Mouse (Mus musculus) hindbrain, embryonic 16.5 days (tissue): ENCODE measurements around the gene Adam10. TPM values are rescaled to one million over a fixed set of nuclear protein-coding genes. Genes with fewer than 3 reads are reported as not detected.

Experiments
- ATAC-seq: fragments of 200-750 bp; cut with Nextera tagmentation; 2 replicates; pipeline ENCODE4 v1.8.0; 2017; ENCODE audit warnings: moderate TSS enrichment, moderate library complexity
- H3K27ac ChIP-seq: fragments of 300-500 bp; sonication (generic); 2 replicates; pipeline ENCODE4 v1.5.1; 2014; ENCODE audit warnings: low read depth, mild to moderate bottlenecking, control low read depth, low read length, moderate library complexity
- H3K27me3 ChIP-seq: fragments of 300-500 bp; sonication (generic); replicated peaks from 2 replicates; pipeline ENCODE4 v1.6.1; 2014; ENCODE audit warnings: low read length; ENCODE audit not compliant: control insufficient read depth, insufficient read depth
- H3K36me3 ChIP-seq: fragments of 300-500 bp; sonication (generic); 2 replicates; pipeline ENCODE4 v1.6.1; 2014; ENCODE audit warnings: mild to moderate bottlenecking, low read length, moderate library complexity, mixed read lengths; ENCODE audit not compliant: control insufficient read depth, insufficient read depth
- H3K4me1 ChIP-seq: fragments of 300-500 bp; sonication (generic); 2 replicates; pipeline ENCODE4 v1.6.1; 2014; ENCODE audit warnings: low read depth, low read length; ENCODE audit not compliant: control insufficient read depth, insufficient read depth
- H3K4me2 ChIP-seq: fragments of 300-500 bp; sonication (generic); 2 replicates; pipeline ENCODE4 v1.6.1; 2014; ENCODE audit warnings: mild to moderate bottlenecking, low read length, control low read depth, moderate library complexity
- H3K4me3 ChIP-seq: fragments of 300-500 bp; sonication (generic); 2 replicates; pipeline ENCODE4 v1.5.1; 2014; ENCODE audit warnings: mild to moderate bottlenecking, low read length, control low read depth, moderate library complexity
- H3K9ac ChIP-seq: fragments of 300-500 bp; sonication (generic); 2 replicates; pipeline ENCODE4 v1.6.1; 2014; ENCODE audit warnings: low read depth, mild to moderate bottlenecking, control low read depth, low read length, moderate library complexity
- H3K9me3 ChIP-seq: fragments of 300-500 bp; sonication (generic); 2 replicates; pipeline ENCODE4 v1.6.1; 2014; ENCODE audit warnings: mild to moderate bottlenecking, low read length, moderate library complexity; ENCODE audit not compliant: control insufficient read depth
- WGBS: fragments of 180-500 bp; shearing (Covaris S2); extraction: QIAGEN DNeasy Blood & Tissue Kit; methylation state at CpG from one replicate; pipeline ENCODE4 v1.1.7; 2014; 5-methylcytosine and 5-hydroxymethylcytosine counted together
- polyA plus RNA-seq: library from polyadenylated mRNA; unstranded; fragments of >200 nt; fragmentation: Nextera tagmentation; extraction: Ambion mirVana; gene quantifications from 2 replicates; pipeline ENCODE4 v1.2.1, GENCODE M21; 2015

The Adam10 gene
- polyA plus RNA-seq, 1 experiment from 2014 or later, result 46.7 TPM

DNA sequence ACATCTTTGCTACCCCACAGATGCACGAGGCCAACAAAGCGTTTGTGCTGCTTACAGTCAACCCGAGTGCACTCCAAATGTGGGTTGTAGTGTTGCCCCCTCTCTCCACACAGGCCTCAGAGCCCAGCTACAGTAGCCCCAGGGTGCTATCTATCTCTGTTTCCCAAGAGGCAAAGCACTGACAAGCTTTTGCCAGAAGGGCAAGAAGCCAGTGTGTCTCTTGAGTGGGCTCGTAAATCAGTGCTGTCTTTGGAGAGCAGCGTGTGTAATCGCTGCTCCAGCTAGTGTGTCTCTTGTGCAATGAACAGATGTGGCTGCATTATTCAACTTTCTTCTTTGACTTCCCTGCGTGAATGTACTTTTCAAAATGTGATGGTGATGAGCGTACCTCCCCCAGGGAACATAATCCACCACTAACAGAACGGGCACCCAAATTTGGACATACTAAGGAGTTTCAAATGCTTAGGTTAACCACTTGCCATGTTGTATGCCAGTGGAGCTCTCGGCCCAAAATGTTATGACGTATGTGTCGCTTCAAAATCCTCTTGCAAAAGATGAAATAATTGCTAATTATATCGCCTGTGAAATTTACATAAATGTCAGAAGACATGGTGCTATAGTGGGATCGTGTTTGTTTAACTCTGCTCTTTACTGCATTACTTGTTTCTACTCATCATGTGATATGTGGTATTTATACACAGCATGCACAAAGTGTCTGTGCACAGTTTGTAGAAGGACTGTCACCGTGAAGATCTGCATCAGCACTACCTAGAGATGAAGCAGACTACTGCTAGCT, 116.0 kb downstream of the Adam10 start:
- WGBS, result 64% methylated on average over 15 of the region's 15 CpGs
- H3K36me3 ChIP-seq, result no peaks in the 10 kb centered on the region
- H3K27me3 ChIP-seq, result no peaks in the 10 kb centered on the region
- ATAC-seq, result no peak
- H3K4me2 ChIP-seq, result no peak overlapping the region
- no peak overlapping the region for H3K9ac ChIP-seq
- no peak overlapping the region for H3K4me3 ChIP-seq
- H3K27ac ChIP-seq, result no peak overlapping the region
- no peaks in the 10 kb centered on the region for H3K9me3 ChIP-seq
- no peaks in the 10 kb centered on the region for H3K4me1 ChIP-seq

- 59% methylated on average over 2 of the region's 2 CpGs for WGBS
- no peak overlapping the region for H3K27ac ChIP-seq
- no peak overlapping the region for H3K4me2 ChIP-seq
- H3K27me3 ChIP-seq, result no peaks in the 10 kb centered on the region
- H3K4me3 ChIP-seq, result no peak overlapping the region
- no peak for ATAC-seq
- H3K4me1 ChIP-seq, result no peaks in the 10 kb centered on the region
- no peak overlapping the region for H3K9ac ChIP-seq
- H3K9me3 ChIP-seq, result no peaks in the 10 kb centered on the region
- no peaks in the 10 kb centered on the region for H3K36me3 ChIP-seq
Measured at GRCm38 (mm10) chr9:70795439-70795757, 116.6 kb downstream of the Adam10 start.

DNA sequence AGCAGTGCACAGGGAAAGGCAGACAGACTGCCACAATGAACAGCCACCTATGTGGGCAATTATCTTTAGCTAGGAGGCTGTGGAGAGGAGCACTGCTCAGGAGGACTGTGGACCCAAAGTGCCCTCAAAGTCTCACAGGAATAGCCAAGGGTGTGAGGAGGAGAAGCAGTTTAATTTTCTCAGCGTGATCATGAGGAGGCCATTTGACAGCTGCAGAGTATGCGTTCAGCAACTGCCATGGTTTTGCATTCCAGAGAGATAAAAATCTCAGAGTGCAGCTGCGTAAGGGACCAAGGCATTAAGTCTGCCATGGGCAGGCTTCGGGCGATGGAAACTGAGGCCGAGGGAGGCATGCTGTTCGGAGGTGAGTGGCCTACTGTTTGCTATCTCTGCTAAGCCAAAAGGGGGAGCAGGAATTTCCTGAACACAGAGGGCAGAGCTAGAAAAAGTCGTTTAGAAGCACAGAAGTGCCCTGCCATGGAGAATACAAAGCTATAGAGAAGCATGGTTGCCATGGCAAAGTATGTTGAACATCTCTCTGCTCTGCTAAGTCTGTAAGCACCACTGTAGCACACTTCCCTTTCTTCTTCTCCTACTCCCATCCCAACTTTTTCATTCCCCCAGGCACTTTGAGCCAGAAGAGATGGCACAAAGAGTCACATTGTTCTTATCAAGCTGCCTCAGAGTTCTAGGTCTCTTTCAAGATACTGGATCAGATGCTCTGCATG, 122.0 kb downstream of the Adam10 start:
- Histone ChIP-seq H3K4me2 (no peak overlapping the region), H3K9me3 (no peaks in the 10 kb centered on the region), H3K36me3 (no peaks in the 10 kb centered on the region), H3K27me3 (no peaks in the 10 kb centered on the region), H3K4me3 (no peak overlapping the region), H3K27ac (no peak overlapping the region), H3K9ac (no peak overlapping the region), H3K4me1 (peaks cover 5% of the 10 kb centered on the region; the same call in 1 of the 2 replicates)
- peak; percentile 61; the same call in 1 of the 2 replicates for ATAC-seq
- WGBS, result 57% methylated on average over 8 of the region's 8 CpGs

DNA sequence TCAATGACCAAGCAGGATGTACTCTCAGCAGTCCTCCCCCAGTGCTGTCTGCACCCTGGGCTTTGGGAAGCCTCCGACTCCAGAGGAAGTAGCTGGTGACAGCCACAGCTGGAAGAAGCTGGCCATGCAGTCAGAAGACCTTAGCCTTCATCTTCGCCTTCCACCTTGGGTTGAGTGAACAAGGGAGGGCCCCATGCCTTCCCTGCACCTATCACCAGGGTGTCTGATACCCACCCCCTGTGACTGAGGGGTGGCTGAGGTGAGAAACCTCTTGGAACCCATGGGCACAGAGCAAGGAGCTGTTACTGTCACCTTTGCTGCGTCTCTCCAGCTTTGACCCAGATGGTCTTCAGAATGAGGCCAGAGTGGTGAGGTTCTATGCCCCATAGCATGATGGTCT, 123.0 kb downstream of the Adam10 start:
- no peak for ATAC-seq
- 91% methylated on average over 3 of the region's 3 CpGs for WGBS
- Histone ChIP-seq H3K27me3 (no peaks in the 10 kb centered on the region), H3K9me3 (no peaks in the 10 kb centered on the region), H3K4me1 (peaks cover 5% of the 10 kb centered on the region; the same call in 1 of the 2 replicates), H3K4me2 (no peak overlapping the region), H3K4me3 (no peak overlapping the region), H3K36me3 (no peaks in the 10 kb centered on the region), H3K27ac (no peak overlapping the region), H3K9ac (no peak overlapping the region)

- ATAC-seq, result no peak
- H3K9me3 ChIP-seq, result no peaks in the 10 kb centered on the region
Measured at GRCm38 (mm10) chr9:70802816-70803215, 124.0 kb downstream of the Adam10 start.

GRCm38 (mm10) chr9:70806069-70806468, 127.3 kb downstream of the Adam10 start:
- no peak overlapping the region for H3K4me2 ChIP-seq
- no peak for ATAC-seq
- H3K4me1 ChIP-seq, result no peaks in the 10 kb centered on the region
- H3K27me3 ChIP-seq, result no peaks in the 10 kb centered on the region
- no peaks in the 10 kb centered on the region for H3K36me3 ChIP-seq
- 67% methylated on average over 1 of the region's 1 CpGs for WGBS
- no peak overlapping the region for H3K27ac ChIP-seq
- H3K9me3 ChIP-seq, result no peaks in the 10 kb centered on the region
- H3K9ac ChIP-seq, result no peak overlapping the region
- no peak overlapping the region for H3K4me3 ChIP-seq

More at GRCm38 (mm10) chr9:70802816-70803215, 124.0 kb downstream of the Adam10 start:
- H3K27ac ChIP-seq, result no peak overlapping the region
- H3K4me2 ChIP-seq, result no peak overlapping the region
- no peak overlapping the region for H3K4me3 ChIP-seq
- H3K27me3 ChIP-seq, result no peaks in the 10 kb centered on the region
- peaks cover 5% of the 10 kb centered on the region; the same call in 1 of the 2 replicates for H3K4me1 ChIP-seq
- no peaks in the 10 kb centered on the region for H3K36me3 ChIP-seq
- 77% methylated on average over 3 of the region's 3 CpGs for WGBS
- no peak overlapping the region for H3K9ac ChIP-seq

GRCm38 (mm10) chr9:70807714-70808113, 128.9 kb downstream of the Adam10 start:
- no peaks in the 10 kb centered on the region for H3K4me1 ChIP-seq

DNA sequence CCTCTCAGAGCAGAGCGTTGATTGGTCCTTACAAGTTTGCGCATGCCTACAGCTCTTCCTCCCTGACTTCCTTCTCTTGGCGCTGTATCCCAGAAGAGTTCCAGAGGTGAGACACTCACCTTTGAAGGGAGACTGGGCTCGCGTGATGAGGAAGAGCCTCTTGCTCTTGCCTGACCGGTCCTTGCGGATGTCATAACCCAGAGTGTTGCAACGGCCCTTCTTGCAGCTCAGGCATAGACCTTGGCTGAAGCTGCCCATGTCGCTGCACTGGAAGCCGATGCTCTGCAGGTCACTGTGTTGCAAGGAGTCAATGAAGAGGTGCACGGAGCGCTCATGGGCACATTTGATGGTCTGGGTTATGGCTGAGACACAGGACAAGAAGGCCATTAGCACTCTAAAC, 133.8 kb downstream of the Adam10 start:
- H3K4me3 ChIP-seq, result no peak overlapping the region
- H3K36me3 ChIP-seq, result no peaks in the 10 kb centered on the region
- H3K9me3 ChIP-seq, result no peaks in the 10 kb centered on the region
- peaks cover 6% of the 10 kb centered on the region; the same call in 1 of the 2 replicates for H3K4me1 ChIP-seq
- 96% methylated on average over 12 of the region's 12 CpGs for WGBS
- H3K9ac ChIP-seq, result no peak overlapping the region
- H3K27ac ChIP-seq, result no peak overlapping the region
- no peak overlapping the region for H3K4me2 ChIP-seq
- H3K27me3 ChIP-seq, result no peaks in the 10 kb centered on the region
- no peak for ATAC-seq

More at GRCm38 (mm10) chr9:70807714-70808113, 128.9 kb downstream of the Adam10 start:
- 55% methylated on average over 10 of the region's 11 CpGs for WGBS
- Histone ChIP-seq H3K27me3 (no peaks in the 10 kb centered on the region), H3K4me3 (no peak overlapping the region), H3K9me3 (no peaks in the 10 kb centered on the region), H3K9ac (no peak overlapping the region), H3K36me3 (no peaks in the 10 kb centered on the region), H3K27ac (no peak overlapping the region), H3K4me2 (no peak overlapping the region)
- ATAC-seq, result no peak

DNA sequence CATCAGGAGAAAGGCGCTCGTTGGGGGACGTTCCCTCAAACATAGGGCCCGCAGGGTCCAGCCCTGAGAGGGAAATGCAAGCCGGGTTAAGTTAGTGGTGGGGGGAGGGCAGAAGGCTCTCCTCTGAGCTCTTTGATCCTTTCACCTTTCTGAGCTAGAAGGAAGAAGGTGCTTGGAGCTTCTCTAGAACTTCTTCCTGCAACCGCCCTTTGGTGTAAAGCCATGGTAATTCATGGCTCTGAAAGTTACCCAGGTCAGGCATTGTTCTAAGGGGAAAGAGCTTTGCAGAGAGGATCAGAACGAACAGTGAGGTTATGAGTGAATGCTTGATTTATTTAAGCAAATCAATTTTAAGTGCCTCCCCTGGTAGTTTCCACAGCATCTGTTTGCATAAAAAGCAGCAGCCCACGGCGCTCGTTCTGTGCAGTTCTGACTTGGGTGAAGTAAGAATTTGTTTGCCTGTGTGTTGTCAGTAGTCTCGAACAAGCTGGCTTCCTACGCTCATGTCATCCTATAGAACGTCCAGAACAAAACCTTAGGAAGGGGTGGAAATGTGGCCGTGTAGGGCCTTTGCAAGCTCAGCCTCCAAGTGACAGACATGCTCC, 138.0 kb downstream of the Adam10 start:
- no peak overlapping the region; the same call in 1 of the 2 replicates for H3K9ac ChIP-seq
- no peak overlapping the region for H3K4me3 ChIP-seq
- H3K27ac ChIP-seq, result no peak overlapping the region
- WGBS, result 59% methylated on average over 14 of the region's 14 CpGs
- H3K27me3 ChIP-seq, result no peaks in the 10 kb centered on the region
- no peak for ATAC-seq
- H3K4me1 ChIP-seq, result peaks cover 6% of the 10 kb centered on the region; the same call in 1 of the 2 replicates
- H3K36me3 ChIP-seq, result no peaks in the 10 kb centered on the region
- H3K9me3 ChIP-seq, result no peaks in the 10 kb centered on the region
- H3K4me2 ChIP-seq, result no peak overlapping the region
